Mouse (Mus musculus): ENCODE results near the gene Hist2h2bb. TPM values are rescaled to one million over a fixed set of nuclear protein-coding genes. Genes with fewer than 3 reads are reported as not detected.

The Hist2h2bb gene
- polyA plus RNA-seq, 1 experiment from 2014 or later: 4.0 TPM

DNA sequence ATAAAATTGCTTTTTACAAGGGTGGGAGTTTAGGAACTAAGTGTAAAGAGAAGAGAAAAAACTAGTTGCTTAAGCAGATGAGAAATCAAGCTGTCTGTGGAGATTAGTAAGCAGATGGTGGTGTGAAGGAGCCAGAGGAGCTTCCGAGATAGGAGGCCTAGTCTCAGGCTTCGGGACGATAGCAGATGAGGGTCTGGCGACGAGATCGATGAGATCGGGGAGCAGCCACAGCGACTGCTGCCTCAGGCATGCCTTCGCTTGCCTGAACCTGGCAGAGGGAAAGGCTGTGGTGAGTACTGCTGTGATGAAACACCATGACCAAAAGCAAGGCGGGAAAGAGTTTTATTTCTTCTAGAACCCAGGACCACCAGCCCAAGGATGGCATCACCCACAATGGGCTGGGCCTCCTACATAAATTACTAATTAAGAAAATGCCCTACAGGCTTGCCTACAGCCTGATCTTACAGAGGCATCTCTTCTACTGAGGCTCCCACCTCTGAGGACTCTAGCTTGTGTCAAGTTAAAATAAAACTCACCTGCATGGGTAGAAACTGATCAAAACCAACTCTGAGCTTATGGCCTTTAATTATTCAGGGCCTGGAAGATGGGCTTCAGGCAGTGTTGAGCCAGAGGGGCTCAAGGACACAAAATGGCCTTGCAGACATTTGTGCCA is 14.7 kb upstream of the Hist2h2bb start:
- Histone ChIP-seq H3K4me2 (peak overlapping the region; percentile 31; the same call in 1 of the 2 replicates), H3K27me3 (replicated peaks) (no peaks in the 10 kb centered on the region), H3K4me1 (replicated peaks) (peaks cover 29% of the 10 kb centered on the region), H3K36me3 (no peaks in the 10 kb centered on the region), H3K4me3 (no peak overlapping the region), H3K9me3 (replicated peaks) (no peaks in the 10 kb centered on the region), H3K27ac (ENCODE audit: poor library complexity, severe bottlenecking) (no peak overlapping the region), H3K9ac (peak overlapping the region; percentile 12; the same call in 1 of the 2 replicates)
- ATAC-seq (ENCODE audit: insufficient number of reproducible peaks, low FRiP score): peak; percentile 51; the same call in 1 of the 2 replicates
- WGBS: 23% methylated on average over 10 of the region's 10 CpGs

DNA sequence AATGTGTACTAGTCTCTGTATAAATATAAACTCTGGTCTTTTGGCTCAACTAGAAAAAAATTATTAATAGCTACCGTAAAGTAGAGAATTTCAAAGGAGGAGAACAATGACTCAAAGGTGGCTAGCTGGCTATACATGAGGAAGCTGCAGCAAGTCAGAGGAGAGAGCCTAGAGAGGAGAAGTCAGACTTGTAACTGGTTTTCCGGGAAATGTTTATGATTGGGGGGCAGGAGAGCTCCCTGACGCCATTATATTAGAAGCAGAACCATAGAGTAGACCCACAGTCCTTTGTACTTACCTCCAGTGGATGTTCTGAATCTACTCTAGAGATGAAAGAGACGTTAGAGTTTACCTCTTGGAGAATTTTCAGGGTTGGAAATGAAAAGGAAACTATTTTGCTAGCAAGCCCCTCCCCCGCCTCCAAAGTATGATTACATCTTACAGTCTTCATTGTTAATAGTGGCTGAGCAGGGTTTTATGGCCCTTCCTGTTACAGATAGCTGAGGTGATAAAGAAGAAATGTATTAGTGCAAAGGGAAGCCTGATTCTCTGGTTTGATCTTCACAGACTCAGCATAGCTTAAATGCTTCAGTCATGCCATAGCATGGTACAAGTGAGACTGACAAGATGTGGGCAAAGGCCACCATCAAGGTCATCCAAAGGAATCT is 13.5 kb upstream of the Hist2h2bb start:
- H3K4me2 ChIP-seq: no peak overlapping the region
- WGBS: 76% methylated on average over 5 of the region's 5 CpGs
- no peaks in the 10 kb centered on the region for H3K27me3 ChIP-seq (replicated peaks)
- no peak overlapping the region for H3K9ac ChIP-seq
- ATAC-seq (ENCODE audit: insufficient number of reproducible peaks, low FRiP score): no peak
- H3K9me3 ChIP-seq (replicated peaks): no peaks in the 10 kb centered on the region
- no peaks in the 10 kb centered on the region for H3K36me3 ChIP-seq
- no peak overlapping the region for H3K27ac ChIP-seq (ENCODE audit: poor library complexity, severe bottlenecking)
- no peak overlapping the region for H3K4me3 ChIP-seq
- peaks cover 17% of the 10 kb centered on the region for H3K4me1 ChIP-seq (replicated peaks)

DNA sequence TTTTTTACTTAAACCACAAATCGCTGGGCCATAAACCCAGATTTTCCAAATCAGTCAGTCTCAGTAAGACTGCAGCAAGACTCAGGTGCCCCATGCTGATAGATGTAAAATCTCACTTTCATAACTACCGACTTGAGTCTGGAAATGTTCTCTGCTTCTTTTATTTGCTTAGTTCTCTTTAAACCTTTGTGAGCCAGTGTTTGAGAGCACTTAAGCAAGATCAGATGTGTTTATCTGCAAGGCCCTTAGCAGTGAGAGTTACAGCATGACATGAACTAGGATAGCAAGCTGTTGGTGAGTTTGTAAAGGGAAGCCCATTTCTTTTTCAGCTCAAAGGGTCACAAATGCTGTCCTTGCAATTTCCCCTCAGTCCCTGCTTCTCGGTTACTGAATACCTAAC is 12.4 kb upstream of the Hist2h2bb start:
- Histone ChIP-seq H3K9ac (no peak overlapping the region), H3K4me1 (replicated peaks) (peaks cover 23% of the 10 kb centered on the region), H3K9me3 (replicated peaks) (no peaks in the 10 kb centered on the region), H3K27me3 (replicated peaks) (no peaks in the 10 kb centered on the region), H3K36me3 (no peaks in the 10 kb centered on the region), H3K4me2 (no peak overlapping the region), H3K27ac (ENCODE audit: poor library complexity, severe bottlenecking) (no peak overlapping the region), H3K4me3 (no peak overlapping the region)
- ATAC-seq (ENCODE audit: insufficient number of reproducible peaks, low FRiP score): no peak
- WGBS: 70% methylated on average over 3 of the region's 3 CpGs

DNA sequence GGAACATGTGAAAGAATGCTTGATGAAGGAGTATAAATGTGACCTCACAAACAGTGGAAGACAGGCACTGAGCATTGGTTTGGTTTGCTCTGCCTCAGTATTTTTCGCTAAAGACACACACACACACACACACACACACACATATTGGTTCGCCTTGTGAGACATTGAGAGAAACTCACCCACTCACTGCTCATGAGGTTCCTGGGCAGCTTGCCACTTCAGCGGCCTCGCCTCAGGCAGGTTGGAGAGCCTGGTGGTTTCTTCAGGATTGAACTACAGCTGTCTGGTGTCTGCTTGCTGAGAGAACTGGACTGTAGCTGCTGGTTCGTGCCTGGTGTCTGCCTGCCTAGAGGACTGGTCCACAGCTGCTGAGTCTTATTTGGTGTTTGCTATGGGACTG is 9.3 kb upstream of the Hist2h2bb start:
- Histone ChIP-seq H3K4me3 (no peak overlapping the region), H3K36me3 (no peaks in the 10 kb centered on the region), H3K27ac (ENCODE audit: poor library complexity, severe bottlenecking) (no peak overlapping the region), H3K4me2 (no peak overlapping the region), H3K27me3 (replicated peaks) (no peaks in the 10 kb centered on the region), H3K4me1 (replicated peaks) (peaks cover 23% of the 10 kb centered on the region), H3K9ac (no peak overlapping the region), H3K9me3 (replicated peaks) (no peaks in the 10 kb centered on the region)
- no peak for ATAC-seq (ENCODE audit: insufficient number of reproducible peaks, low FRiP score)
- WGBS: 91% methylated on average over 5 of the region's 5 CpGs

DNA sequence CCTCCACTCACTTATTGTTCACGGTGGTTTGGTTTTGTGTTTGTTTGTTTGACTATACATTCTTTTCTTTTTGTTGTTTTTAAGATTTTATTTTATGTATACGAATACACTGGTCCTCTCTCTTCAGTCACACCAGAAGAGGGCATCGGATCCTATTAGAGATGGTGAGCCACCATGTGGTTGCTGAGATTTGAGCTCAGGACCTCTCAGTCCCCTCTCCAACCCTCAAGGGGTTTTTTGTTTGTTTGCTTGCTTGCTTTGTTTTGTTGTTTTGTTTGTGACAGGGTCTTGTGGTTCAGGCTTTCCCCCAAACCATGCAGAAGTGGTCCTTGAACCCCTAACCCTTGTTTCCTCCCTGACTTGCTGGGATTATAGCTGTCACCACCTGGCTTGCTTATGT is 7.9 kb upstream of the Hist2h2bb start:
- Histone ChIP-seq H3K27me3 (replicated peaks) (no peaks in the 10 kb centered on the region), H3K9me3 (replicated peaks) (no peaks in the 10 kb centered on the region), H3K36me3 (no peaks in the 10 kb centered on the region), H3K4me3 (peak overlapping the region; percentile 77; the same call in 1 of the 2 replicates), H3K4me2 (peak overlapping the region; percentile 91), H3K27ac (ENCODE audit: poor library complexity, severe bottlenecking) (peak overlapping the region; percentile 99), H3K9ac (peak overlapping the region; percentile 92), H3K4me1 (replicated peaks) (peaks cover 12% of the 10 kb centered on the region)
- WGBS: 62% methylated on average over 3 of the region's 3 CpGs
- no peak for ATAC-seq (ENCODE audit: insufficient number of reproducible peaks, low FRiP score)

DNA sequence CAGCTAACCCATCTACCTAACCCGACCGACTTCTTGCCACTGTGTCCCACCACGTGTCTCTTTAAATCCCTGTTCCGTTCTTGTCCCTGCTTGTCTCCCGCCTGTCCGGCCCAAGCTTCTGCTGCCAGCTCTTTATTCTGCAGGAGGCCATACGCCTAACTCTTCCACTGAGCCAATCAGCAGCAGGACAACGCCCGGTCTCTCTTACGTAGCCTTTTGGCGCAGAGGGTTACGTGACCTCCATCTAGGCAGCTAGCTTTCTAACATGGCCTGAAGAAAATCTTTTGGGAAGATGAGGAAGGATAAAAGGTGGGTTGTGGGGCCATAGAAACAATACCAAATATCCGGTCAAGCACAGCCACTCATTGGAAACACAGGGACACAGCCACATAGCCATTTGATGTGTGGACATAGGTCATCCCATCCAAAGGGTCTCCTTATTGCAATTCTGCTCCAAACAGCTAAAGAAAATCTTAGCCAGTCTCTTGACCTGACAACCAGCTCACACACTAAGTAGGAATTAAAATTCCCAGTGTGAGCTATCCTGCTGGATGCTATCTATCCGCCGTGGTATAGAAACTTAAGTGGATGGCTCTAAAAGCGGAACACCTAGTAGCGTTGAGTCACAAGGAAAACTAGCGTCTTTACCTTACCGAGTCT is 7.2 kb upstream of the Hist2h2bb start:
- Histone ChIP-seq H3K4me3 (peak overlapping the region; percentile 77), H3K36me3 (no peaks in the 10 kb centered on the region), H3K9ac (peak overlapping the region; percentile 92), H3K9me3 (replicated peaks) (no peaks in the 10 kb centered on the region), H3K27ac (ENCODE audit: poor library complexity, severe bottlenecking) (peak overlapping the region; percentile 99), H3K4me1 (replicated peaks) (peaks cover 12% of the 10 kb centered on the region), H3K4me2 (peak overlapping the region; percentile 91), H3K27me3 (replicated peaks) (no peaks in the 10 kb centered on the region)
- peak; percentile 86 for ATAC-seq (ENCODE audit: insufficient number of reproducible peaks, low FRiP score)
- WGBS: 1% methylated on average over 19 of the region's 19 CpGs

DNA sequence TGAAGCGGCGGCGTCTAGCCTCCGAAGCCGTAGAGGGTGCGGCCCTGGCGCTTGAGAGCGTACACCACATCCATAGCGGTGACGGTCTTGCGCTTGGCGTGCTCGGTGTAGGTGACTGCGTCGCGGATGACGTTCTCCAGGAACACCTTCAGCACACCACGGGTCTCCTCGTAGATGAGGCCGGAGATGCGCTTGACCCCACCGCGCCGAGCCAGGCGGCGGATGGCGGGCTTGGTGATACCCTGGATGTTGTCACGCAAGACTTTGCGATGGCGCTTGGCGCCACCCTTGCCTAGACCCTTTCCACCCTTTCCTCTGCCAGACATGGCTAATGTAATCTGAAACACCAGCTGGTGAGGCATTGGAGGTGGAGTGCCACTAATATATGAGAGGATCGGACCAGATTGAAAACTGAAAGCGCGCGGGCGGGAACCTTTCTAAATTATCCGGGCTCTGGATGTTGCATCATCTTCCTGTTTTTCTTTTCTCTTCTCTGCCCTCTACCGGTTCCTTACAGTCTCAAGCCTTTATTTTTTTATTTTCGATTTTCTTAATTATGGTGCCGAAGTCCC is 6.5 kb upstream of the Hist2h2bb start, which contains the start of gene Hist2h4:
Gene Hist2h4, minus strand, starts transcription at position 333 of the 572 bp plus-strand sequence.
- no peaks in the 10 kb centered on the region for H3K9me3 ChIP-seq (replicated peaks)
- WGBS: under 1% methylated on average over 40 of the region's 40 CpGs
- H3K4me1 ChIP-seq (replicated peaks): peaks cover 15% of the 10 kb centered on the region
- peak within 1 kb of the TSS; percentile 91 for H3K4me2 ChIP-seq
- no peaks in the 10 kb centered on the region for H3K27me3 ChIP-seq (replicated peaks)
- H3K9ac ChIP-seq: peak within 1 kb of the TSS; percentile 92
- peak within 1 kb of the TSS; percentile 77 for H3K4me3 ChIP-seq
- H3K27ac ChIP-seq (ENCODE audit: poor library complexity, severe bottlenecking): peak within 1 kb of the TSS; percentile 99
- no peaks in the 10 kb centered on the region for H3K36me3 ChIP-seq
- ATAC-seq (ENCODE audit: insufficient number of reproducible peaks, low FRiP score): peak; percentile 79

DNA sequence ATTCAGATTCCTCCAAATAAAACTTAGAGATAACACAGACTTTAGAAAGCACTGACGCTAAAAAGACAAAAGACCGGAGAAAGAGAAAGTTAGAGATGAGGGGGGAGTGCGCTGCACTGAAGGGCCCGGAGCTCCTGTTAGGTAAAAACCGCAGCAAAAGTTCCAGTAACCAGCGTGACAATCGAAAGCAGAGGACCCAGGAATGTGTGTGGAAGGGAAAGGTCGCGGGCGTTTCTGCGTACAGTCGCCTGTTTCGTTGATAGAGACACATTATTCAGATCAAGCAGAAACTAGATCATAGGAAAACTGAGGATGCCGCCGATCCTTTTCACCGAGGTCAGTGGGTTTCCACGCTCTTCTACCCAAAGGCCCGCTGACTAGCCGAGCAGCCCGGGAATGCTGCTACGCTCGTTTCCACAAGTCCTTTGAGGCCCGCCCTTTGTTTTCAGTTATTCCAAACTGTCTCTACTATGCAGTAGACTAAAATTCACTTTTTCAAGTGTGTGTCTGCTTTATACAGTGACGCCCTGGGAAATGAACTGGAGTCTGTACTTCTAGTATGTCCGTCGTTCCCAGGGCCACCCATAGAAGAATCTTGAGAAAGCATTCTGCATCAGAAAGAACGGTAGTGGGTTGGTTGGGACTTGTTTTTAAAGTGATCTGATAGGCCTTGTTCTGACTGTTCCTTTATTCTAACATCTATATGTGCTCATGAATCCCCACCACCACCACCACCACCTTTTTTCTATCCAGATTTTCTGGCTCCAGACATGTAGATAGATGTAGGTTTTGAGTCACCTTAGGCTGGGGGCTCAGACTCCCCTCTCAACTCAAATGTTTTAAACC is 5.8 kb upstream of the Hist2h2bb start:
- Histone ChIP-seq H3K36me3 (no peaks in the 10 kb centered on the region), H3K4me2 (peak overlapping the region; percentile 91), H3K9me3 (replicated peaks) (no peaks in the 10 kb centered on the region), H3K4me1 (replicated peaks) (peaks cover 17% of the 10 kb centered on the region), H3K9ac (peak overlapping the region; percentile 78), H3K4me3 (peak overlapping the region; percentile 77), H3K27me3 (replicated peaks) (no peaks in the 10 kb centered on the region), H3K27ac (ENCODE audit: poor library complexity, severe bottlenecking) (peak overlapping the region; percentile 99)
- WGBS: 10% methylated on average over 27 of the region's 27 CpGs
- ATAC-seq (ENCODE audit: insufficient number of reproducible peaks, low FRiP score): no peak

DNA sequence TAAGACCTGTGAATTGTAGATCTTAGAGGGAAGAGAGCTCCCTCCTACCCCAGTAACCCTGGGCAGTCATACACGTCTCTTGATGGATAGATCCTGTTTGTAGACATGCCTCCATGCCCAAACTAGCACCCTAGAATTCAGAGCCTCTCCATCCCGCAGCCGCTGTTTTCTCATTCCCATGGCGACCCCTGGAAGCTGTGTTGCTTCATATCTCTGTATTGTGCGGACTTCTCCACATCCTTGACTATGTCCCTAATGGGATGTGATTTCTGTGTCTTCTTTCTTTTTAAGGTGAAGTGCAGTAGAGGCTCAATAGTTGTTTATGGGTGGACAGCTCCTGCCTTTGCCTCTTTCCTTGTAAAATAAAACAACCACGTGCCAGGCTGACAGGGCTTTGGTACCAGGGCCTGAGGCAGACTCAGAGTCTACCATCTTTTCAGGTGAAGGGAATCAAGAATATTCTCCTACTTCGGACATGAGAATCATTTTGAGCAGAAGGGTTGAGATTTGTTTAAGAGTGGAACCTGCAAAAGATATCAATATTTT is 5.1 kb upstream of the Hist2h2bb start:
- no peaks in the 10 kb centered on the region for H3K27me3 ChIP-seq (replicated peaks)
- peak overlapping the region; percentile 99 for H3K27ac ChIP-seq (ENCODE audit: poor library complexity, severe bottlenecking)
- H3K4me1 ChIP-seq (replicated peaks): peaks cover 17% of the 10 kb centered on the region
- H3K9ac ChIP-seq: 0 out of 2 replicates have a peak overlapping the region, but pooled peaks have one; percentile 78
- H3K4me3 ChIP-seq: no peak overlapping the region; the same call in 1 of the 2 replicates
- H3K36me3 ChIP-seq: no peaks in the 10 kb centered on the region
- 81% methylated on average over 7 of the region's 7 CpGs for WGBS
- ATAC-seq (ENCODE audit: insufficient number of reproducible peaks, low FRiP score): no peak
- H3K4me2 ChIP-seq: peak overlapping the region; percentile 91
- no peaks in the 10 kb centered on the region for H3K9me3 ChIP-seq (replicated peaks)

DNA sequence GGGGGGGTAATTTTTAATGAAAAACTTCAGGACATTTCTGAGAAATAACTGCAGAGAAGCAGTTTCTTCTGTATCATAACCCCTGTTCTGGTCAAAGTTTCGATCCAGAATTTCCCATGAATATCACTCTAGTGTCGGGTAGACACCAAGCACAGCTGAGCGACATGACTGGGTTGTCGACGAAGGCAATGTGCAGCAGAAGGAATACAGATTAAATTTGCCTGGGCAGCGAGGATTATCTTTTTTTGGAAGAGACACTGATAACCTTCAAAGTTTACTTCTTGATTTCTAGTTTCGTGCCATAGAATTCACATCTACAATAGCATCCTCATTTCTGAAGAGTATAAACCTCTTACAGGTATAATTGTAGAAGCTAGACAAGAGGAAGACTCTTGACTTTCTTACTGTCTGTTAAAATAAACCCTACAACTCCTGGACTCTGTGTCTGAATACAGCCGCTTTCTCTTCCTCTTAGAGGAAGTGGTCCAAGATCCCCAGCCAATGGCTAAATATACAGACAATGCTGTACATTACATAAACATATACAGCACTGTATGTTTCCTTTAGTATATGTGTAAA is 3.3 kb upstream of the Hist2h2bb start:
- peaks cover 17% of the 10 kb centered on the region for H3K4me1 ChIP-seq (replicated peaks)
- no peaks in the 10 kb centered on the region for H3K36me3 ChIP-seq
- no peak overlapping the region for H3K27ac ChIP-seq (ENCODE audit: poor library complexity, severe bottlenecking)
- H3K27me3 ChIP-seq (replicated peaks): no peaks in the 10 kb centered on the region
- H3K4me3 ChIP-seq: no peak overlapping the region
- no peaks in the 10 kb centered on the region for H3K9me3 ChIP-seq (replicated peaks)
- WGBS: 57% methylated on average over 8 of the region's 8 CpGs
- no peak overlapping the region for H3K9ac ChIP-seq
- no peak for ATAC-seq (ENCODE audit: insufficient number of reproducible peaks, low FRiP score)
- no peak overlapping the region for H3K4me2 ChIP-seq
